11 mouse cellular contexts compared by ENCODE assay signal in genomic region chr15:61160666-61161065, GRCm38 (mm10).
"Had no signal": no experiment of that assay in that cellular context is flagged by ENCODE, and none has a peak within 500 bp of the region (broad histone marks: within the 10 kb centered on the region; RNA-seq: fewer than 3 reads in every experiment).

No protein-coding gene starts in this region.

- H3K36me3 ChIP-seq: limb, embryonic 13.5 days; midbrain, embryonic 12.5 days; neural tube, embryonic 15.5 days had no signal

- H3K27ac ChIP-seq: kidney, postnatal 0 days; limb, embryonic 13.5 days; liver, embryonic 14.5 days; midbrain, embryonic 12.5 days; neural tube, embryonic 15.5 days had no signal

- H3K4me3 ChIP-seq: limb, embryonic 13.5 days; midbrain, embryonic 12.5 days; neural tube, embryonic 15.5 days had no signal

- H3K9ac ChIP-seq: limb, embryonic 13.5 days; liver, embryonic 14.5 days; midbrain, embryonic 12.5 days; neural tube, embryonic 15.5 days had no signal

- DNase-seq: left cerebral cortex, postnatal 4 days; lung, adult 18-20 months; lung, postnatal 14 days; retina, postnatal 1 day; right cerebral cortex, postnatal 4 days; thymus, postnatal 36 days had no signal

- H3K4me2 ChIP-seq: limb, embryonic 13.5 days; midbrain, embryonic 12.5 days; neural tube, embryonic 15.5 days had no signal

- H3K9me3 ChIP-seq: limb, embryonic 13.5 days; midbrain, embryonic 12.5 days; neural tube, embryonic 15.5 days had no signal
